Mouse (Mus musculus): Measurements from ENCODE around the gene Nrxn3. TPM values are rescaled to one million over a fixed set of nuclear protein-coding genes. Genes with fewer than 3 reads are reported as not detected.

Gene Nrxn3
- polyA plus RNA-seq, 1 experiment, result 0.47 TPM

DNA sequence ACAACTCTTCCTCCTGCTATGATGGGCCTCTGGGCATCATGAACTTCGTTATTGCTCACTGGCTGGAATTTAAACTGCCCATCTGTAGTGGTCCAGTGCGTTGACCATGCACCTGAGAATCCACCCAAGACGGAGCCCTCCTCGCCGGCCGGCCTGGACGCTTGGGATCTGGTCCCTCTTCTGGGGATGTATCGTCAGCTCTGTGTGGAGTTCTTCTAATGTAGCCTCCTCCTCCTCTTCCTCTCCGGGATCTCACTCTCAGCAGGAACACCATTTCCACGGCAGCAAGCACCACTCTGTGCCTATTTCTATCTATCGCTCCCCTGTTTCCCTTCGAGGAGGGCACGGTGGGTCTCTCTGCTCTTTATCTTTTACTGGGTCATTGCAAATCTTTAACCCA lies 1090.6 kb downstream of the Nrxn3 start:
- H3K27me3 ChIP-seq (ENCODE audit: control insufficient read depth, insufficient read depth, low read length), result no peaks in the 10 kb centered on the region
- 15% methylated on average over 13 of the region's 13 CpGs for WGBS
- H3K4me1 ChIP-seq (ENCODE audit: control insufficient read depth, insufficient read depth, insufficient read length, low read length), result no peaks in the 10 kb centered on the region; the same call in 1 of the 2 replicates
- no peak overlapping the region for H3K27ac ChIP-seq (ENCODE audit: insufficient read depth, low read depth, low read length)
- TF ChIP-seq POLR2A (IDR thresholded peaks at IDR 0.05; ENCODE audit: low read depth, low read length), result no peak
- TF ChIP-seq CTCF (IDR thresholded peaks at IDR 0.05; ENCODE audit: extremely low read depth, insufficient read length, insufficient replicate concordance, low read depth, low read length), result no peak
- H3K36me3 ChIP-seq (ENCODE audit: control insufficient read depth, insufficient read depth, low read length), result no peaks in the 10 kb centered on the region
- no peak overlapping the region for H3K4me3 ChIP-seq (ENCODE audit: low read depth, low read length)

DNA sequence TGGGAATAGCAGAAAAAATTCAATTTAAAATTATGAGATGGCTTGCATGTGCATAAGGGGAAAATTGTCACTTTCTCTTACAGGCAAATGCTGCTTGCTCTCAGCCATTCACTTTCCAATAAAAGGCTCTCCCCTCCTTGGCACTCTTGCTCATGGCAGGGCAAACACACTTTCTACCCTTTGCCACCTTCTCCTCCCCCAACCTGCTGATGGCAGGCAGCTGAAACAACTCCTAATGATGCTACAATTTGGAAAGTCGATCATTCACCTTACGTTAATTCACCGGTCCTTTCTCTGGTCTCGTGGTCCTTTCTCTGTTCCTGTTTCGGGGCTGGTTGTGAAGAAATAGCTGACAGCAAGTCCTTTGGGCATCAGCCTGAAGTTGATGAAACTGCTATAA lies 1091.0 kb downstream of the Nrxn3 start:
- no peaks in the 10 kb centered on the region for H3K27me3 ChIP-seq (ENCODE audit: control insufficient read depth, insufficient read depth, low read length)
- no peaks in the 10 kb centered on the region; the same call in 1 of the 2 replicates for H3K4me1 ChIP-seq (ENCODE audit: control insufficient read depth, insufficient read depth, insufficient read length, low read length)
- TF ChIP-seq CTCF (IDR thresholded peaks at IDR 0.05; ENCODE audit: extremely low read depth, insufficient read length, insufficient replicate concordance, low read depth, low read length) (no peak), POLR2A (IDR thresholded peaks at IDR 0.05; ENCODE audit: low read depth, low read length) (no peak)
- no peak overlapping the region for H3K27ac ChIP-seq (ENCODE audit: insufficient read depth, low read depth, low read length)
- H3K36me3 ChIP-seq (ENCODE audit: control insufficient read depth, insufficient read depth, low read length), result no peaks in the 10 kb centered on the region
- 81% methylated on average over 5 of the region's 5 CpGs for WGBS
- H3K4me3 ChIP-seq (ENCODE audit: low read depth, low read length), result no peak overlapping the region

DNA sequence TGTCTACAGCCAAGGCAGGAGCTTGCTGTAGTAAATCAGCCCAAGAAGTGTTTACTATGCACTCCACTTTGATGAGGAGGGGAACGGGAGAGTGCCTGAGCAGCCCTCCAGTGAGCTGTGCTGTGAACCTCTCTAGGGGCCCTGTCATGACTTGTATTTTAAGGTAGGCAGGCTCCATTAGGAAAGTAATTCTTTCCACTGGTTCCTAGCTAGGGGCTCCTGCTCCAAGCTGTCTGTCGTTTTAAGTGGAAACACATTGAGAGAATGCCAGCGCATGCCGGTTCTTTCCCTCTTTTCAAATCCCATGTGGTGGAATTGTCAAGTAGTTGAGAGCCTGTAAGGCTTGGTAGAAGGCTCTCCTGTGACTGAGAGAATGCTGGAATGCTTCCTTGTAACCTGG lies 1091.9 kb downstream of the Nrxn3 start:
- WGBS, result 54% methylated on average over 4 of the region's 4 CpGs
- Histone ChIP-seq H3K27me3 (ENCODE audit: control insufficient read depth, insufficient read depth, low read length) (no peaks in the 10 kb centered on the region), H3K4me3 (ENCODE audit: low read depth, low read length) (no peak overlapping the region), H3K27ac (ENCODE audit: insufficient read depth, low read depth, low read length) (no peak overlapping the region), H3K36me3 (ENCODE audit: control insufficient read depth, insufficient read depth, low read length) (no peaks in the 10 kb centered on the region), H3K4me1 (ENCODE audit: control insufficient read depth, insufficient read depth, insufficient read length, low read length) (no peaks in the 10 kb centered on the region; the same call in 1 of the 2 replicates)
- no peak for TF ChIP-seq CTCF (IDR thresholded peaks at IDR 0.05; ENCODE audit: extremely low read depth, insufficient read length, insufficient replicate concordance, low read depth, low read length)
- TF ChIP-seq POLR2A (IDR thresholded peaks at IDR 0.05; ENCODE audit: low read depth, low read length), result no peak

DNA sequence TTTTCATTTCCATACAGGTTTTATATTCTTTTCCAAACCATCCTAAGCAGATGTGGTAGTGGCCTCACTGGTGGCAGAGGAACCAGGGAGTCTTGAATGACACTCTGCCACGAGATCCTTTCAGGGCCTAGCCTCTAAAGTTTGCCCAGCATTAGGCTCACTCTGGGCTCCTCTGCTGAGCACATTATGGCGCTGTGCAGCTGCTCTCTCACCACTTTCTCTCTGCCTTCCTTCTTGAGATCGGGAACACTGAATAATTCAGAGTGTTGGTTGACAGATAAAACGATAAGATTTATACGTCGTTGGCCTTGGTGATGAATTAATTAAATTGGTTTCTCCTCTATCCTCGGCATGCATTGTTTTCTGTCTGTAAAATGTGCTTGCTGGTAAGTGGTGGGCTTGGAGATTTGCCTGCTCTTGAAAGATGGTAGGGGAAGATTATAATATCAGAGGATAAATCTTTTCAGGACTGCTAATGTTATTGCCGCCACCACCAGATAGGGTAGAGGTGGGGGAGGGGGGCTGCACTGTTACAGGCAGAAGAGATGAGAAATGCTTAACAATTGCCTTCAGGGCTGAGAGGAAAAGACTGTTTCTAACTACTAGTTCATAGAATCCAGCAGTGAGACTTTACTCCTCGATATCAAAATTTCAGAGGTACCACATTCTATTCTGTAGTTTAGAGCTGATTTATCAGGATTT lies 1094.5 kb downstream of the Nrxn3 start:
- H3K27ac ChIP-seq (ENCODE audit: insufficient read depth, low read depth, low read length), result no peak overlapping the region
- H3K4me1 ChIP-seq (ENCODE audit: control insufficient read depth, insufficient read depth, insufficient read length, low read length), result no peaks in the 10 kb centered on the region; the same call in 1 of the 2 replicates
- H3K27me3 ChIP-seq (ENCODE audit: control insufficient read depth, insufficient read depth, low read length), result no peaks in the 10 kb centered on the region
- TF ChIP-seq CTCF (IDR thresholded peaks at IDR 0.05; ENCODE audit: extremely low read depth, insufficient read length, insufficient replicate concordance, low read depth, low read length), result no peak
- TF ChIP-seq POLR2A (IDR thresholded peaks at IDR 0.05; ENCODE audit: low read depth, low read length), result no peak
- H3K36me3 ChIP-seq (ENCODE audit: control insufficient read depth, insufficient read depth, low read length), result no peaks in the 10 kb centered on the region
- 59% methylated on average over 9 of the region's 9 CpGs for WGBS
- no peak overlapping the region for H3K4me3 ChIP-seq (ENCODE audit: low read depth, low read length)

DNA sequence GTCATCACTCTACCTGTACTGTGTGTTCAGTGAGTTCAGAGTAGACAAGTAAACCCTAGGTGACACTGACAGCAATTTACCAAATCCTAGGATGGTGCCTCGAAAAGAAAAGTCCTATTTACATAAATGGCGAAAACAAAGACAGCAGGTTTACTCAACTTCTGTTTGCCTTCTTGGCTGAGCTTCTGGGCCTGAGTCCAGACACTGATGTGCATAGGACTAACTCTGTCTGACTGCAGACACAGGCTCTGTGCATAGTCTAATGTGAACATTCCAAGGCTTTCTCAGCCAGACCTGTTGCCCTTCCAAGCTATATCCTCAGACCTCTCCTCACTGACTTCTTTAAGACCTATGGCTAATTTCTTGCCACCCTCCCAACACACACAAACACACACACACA lies 1095.5 kb downstream of the Nrxn3 start:
- Histone ChIP-seq H3K4me1 (ENCODE audit: control insufficient read depth, insufficient read depth, insufficient read length, low read length) (no peaks in the 10 kb centered on the region), H3K27me3 (ENCODE audit: control insufficient read depth, insufficient read depth, low read length) (no peaks in the 10 kb centered on the region), H3K36me3 (ENCODE audit: control insufficient read depth, insufficient read depth, low read length) (no peaks in the 10 kb centered on the region), H3K27ac (ENCODE audit: insufficient read depth, low read depth, low read length) (no peak overlapping the region), H3K4me3 (ENCODE audit: low read depth, low read length) (no peak overlapping the region)
- 39% methylated on average over 2 of the region's 2 CpGs for WGBS
- TF ChIP-seq POLR2A (IDR thresholded peaks at IDR 0.05; ENCODE audit: low read depth, low read length), result no peak
- TF ChIP-seq CTCF (IDR thresholded peaks at IDR 0.05; ENCODE audit: extremely low read depth, insufficient read length, insufficient replicate concordance, low read depth, low read length), result no peak

DNA sequence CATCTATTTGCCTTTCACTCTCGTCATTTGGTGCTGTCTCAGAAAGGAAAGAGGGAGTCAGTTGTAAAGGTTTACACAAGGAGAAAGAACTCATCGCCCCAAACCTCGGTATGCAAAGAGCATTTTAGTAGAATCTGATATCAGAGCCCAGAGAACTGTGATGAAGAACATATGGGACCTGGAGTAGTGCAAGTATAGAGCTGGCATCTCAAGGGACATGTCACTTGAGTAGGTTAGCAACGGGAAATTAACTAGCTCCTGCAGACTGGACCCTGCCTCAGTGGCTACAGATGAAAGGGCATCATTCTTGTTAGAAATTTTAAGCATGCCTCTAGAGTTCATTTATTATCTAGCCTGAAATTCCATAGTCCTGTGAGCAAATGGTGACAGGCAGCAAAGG lies 1099.5 kb downstream of the Nrxn3 start:
- no peaks in the 10 kb centered on the region for H3K27me3 ChIP-seq (ENCODE audit: control insufficient read depth, insufficient read depth, low read length)

DNA sequence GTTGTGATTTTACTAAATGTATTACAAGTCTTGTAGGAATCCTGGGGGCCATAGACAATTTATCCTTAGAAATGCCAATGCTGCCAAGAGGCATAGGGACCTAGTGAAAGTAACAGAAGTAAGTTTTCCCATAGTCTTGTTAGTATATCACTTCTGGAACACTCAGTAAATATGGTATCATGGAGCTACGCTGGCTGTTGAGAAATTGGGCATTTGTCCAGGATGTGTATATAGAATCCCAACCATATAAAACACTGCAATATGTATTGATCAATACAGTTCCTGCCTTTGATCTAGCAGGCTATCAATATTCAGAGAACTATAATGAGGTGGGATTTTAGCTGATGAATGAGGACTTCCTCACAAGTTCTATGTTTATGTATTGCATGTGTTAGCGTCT lies 1107.3 kb downstream of the Nrxn3 start:
- Histone ChIP-seq H3K4me1 (ENCODE audit: control insufficient read depth, insufficient read depth, insufficient read length, low read length) (no peaks in the 10 kb centered on the region), H3K27me3 (ENCODE audit: control insufficient read depth, insufficient read depth, low read length) (no peaks in the 10 kb centered on the region), H3K36me3 (ENCODE audit: control insufficient read depth, insufficient read depth, low read length) (no peaks in the 10 kb centered on the region), H3K4me3 (ENCODE audit: low read depth, low read length) (no peak overlapping the region), H3K27ac (ENCODE audit: insufficient read depth, low read depth, low read length) (no peak overlapping the region)
- WGBS, result 71% methylated on average over 2 of the region's 2 CpGs
- TF ChIP-seq CTCF (IDR thresholded peaks at IDR 0.05; ENCODE audit: extremely low read depth, insufficient read length, insufficient replicate concordance, low read depth, low read length) (no peak), POLR2A (IDR thresholded peaks at IDR 0.05; ENCODE audit: low read depth, low read length) (no peak)

More for the DNA sequence above, 1099.5 kb downstream of the Nrxn3 start:
- Histone ChIP-seq H3K4me3 (ENCODE audit: low read depth, low read length) (no peak overlapping the region), H3K4me1 (ENCODE audit: control insufficient read depth, insufficient read depth, insufficient read length, low read length) (no peaks in the 10 kb centered on the region), H3K36me3 (ENCODE audit: control insufficient read depth, insufficient read depth, low read length) (no peaks in the 10 kb centered on the region), H3K27ac (ENCODE audit: insufficient read depth, low read depth, low read length) (no peak overlapping the region)
- 50% methylated on average over 4 of the region's 4 CpGs for WGBS
- TF ChIP-seq POLR2A (IDR thresholded peaks at IDR 0.05; ENCODE audit: low read depth, low read length), result no peak
- TF ChIP-seq CTCF (IDR thresholded peaks at IDR 0.05; ENCODE audit: extremely low read depth, insufficient read length, insufficient replicate concordance, low read depth, low read length), result no peak
